ENCODE assay signal across 25 mouse cellular contexts in genomic region chr7:75578647-75579046, GRCm38 (mm10).
DNase-seq lines count a peak whose midpoint lies in the region; ATAC-seq and TF ChIP-seq lines count a peak whose summit lies in the region.
"Had no signal": no experiment of that assay in that cellular context is flagged by ENCODE, and none has a peak within 500 bp of the region (broad histone marks: within the 10 kb centered on the region; RNA-seq: fewer than 3 reads in every experiment).

No protein-coding gene starts in this region.

- H3K9me3 ChIP-seq in liver, postnatal 0 days (ENCODE audit: low read length): no peaks in the 10 kb centered on the region
- H3K9me3 ChIP-seq in forebrain, postnatal 0 days (ENCODE audit: low read length): no peaks in the 10 kb centered on the region
- H3K9me3 ChIP-seq: embryonic facial prominence, embryonic 12.5 days; forebrain, embryonic 12.5 days; forebrain, embryonic 15.5 days; heart, embryonic 10.5 days; heart, embryonic 13.5 days; hindbrain, embryonic 15.5 days; intestine, embryonic 15.5 days had no signal

- H3K27me3 ChIP-seq in liver, postnatal 0 days (ENCODE audit: insufficient read depth, low read length): no peaks in the 10 kb centered on the region
- no peaks in the 10 kb centered on the region for H3K27me3 ChIP-seq in forebrain, postnatal 0 days (ENCODE audit: insufficient read depth, low read length)
- H3K27me3 ChIP-seq: embryonic facial prominence, embryonic 12.5 days; forebrain, embryonic 12.5 days; forebrain, embryonic 15.5 days; heart, embryonic 13.5 days; hindbrain, embryonic 15.5 days; intestine, embryonic 15.5 days had no signal

- WGBS in liver, postnatal 0 days (ENCODE audit: insufficient replicate concordance): 84% methylated on average over 4 of the region's 4 CpGs
- WGBS in forebrain, postnatal 0 days: 90% methylated on average over 4 of the region's 4 CpGs

- no peak for TF ChIP-seq EP300 in liver, postnatal 0 days (IDR thresholded peaks at IDR 0.05; ENCODE audit: low read depth)

- no peak overlapping the region for H3K4me3 ChIP-seq in liver, postnatal 0 days (ENCODE audit: low read depth, low read length)
- H3K4me3 ChIP-seq in forebrain, postnatal 0 days (ENCODE audit: low read depth, low read length): no peak overlapping the region
- H3K4me3 ChIP-seq: embryonic facial prominence, embryonic 12.5 days; erythroblast, embryonic 14.5 days; forebrain, embryonic 12.5 days; forebrain, embryonic 15.5 days; heart, adult 2 months; heart, embryonic 10.5 days; heart, embryonic 13.5 days; hindbrain, embryonic 15.5 days; intestine, embryonic 15.5 days had no signal

- ATAC-seq in CD4-positive, CD25-positive, alpha-beta regulatory T cell, adult 4 months: no peak
- ATAC-seq in liver, postnatal 0 days: no peak
- no peak for ATAC-seq in forebrain, postnatal 0 days
- ATAC-seq: forebrain, embryonic 15.5 days; intestine, embryonic 15.5 days had no signal

- peak; percentile 52 for DNase-seq in CD4-positive, CD25-positive, alpha-beta regulatory T cell, adult 2 months (ENCODE audit: low read depth, low spot score)
- peak; percentile 23 for DNase-seq in induced T-regulatory cell, adult 2 months (ENCODE audit: low read depth)
- DNase-seq in thymus, postnatal 0 days (ENCODE audit: low spot score): peak; percentile 71
- peak; percentile 47 to 67 for DNase-seq in thymus, postnatal 36 days
- DNase-seq in liver, postnatal 0 days: no peak
- DNase-seq in adrenal gland, postnatal 10 days: no peak
- DNase-seq in forebrain, postnatal 0 days: no peak
- DNase-seq: adrenal gland, postnatal 14 days; cerebellum, adult 11 months; cerebellum, adult 2 months; cerebellum, postnatal 14 days; gastrocnemius, postnatal 10 days; gastrocnemius, postnatal 36 days; heart, adult 2 months; heart, postnatal 14 days; heart, postnatal 4 days had no signal

- H3K36me3 ChIP-seq in liver, postnatal 0 days (replicated peaks; ENCODE audit: insufficient read depth, low read length): 0 out of 2 replicates have a peak, but pooled peaks cover 5% of the 10 kb centered on the region
- H3K36me3 ChIP-seq in forebrain, postnatal 0 days (ENCODE audit: insufficient read depth): no peaks in the 10 kb centered on the region
- H3K36me3 ChIP-seq: forebrain, embryonic 15.5 days; hindbrain, embryonic 15.5 days had no signal

- no peak overlapping the region for H3K9ac ChIP-seq in liver, postnatal 0 days (replicated peaks)
- H3K9ac ChIP-seq in forebrain, postnatal 0 days: no peak overlapping the region
- H3K9ac ChIP-seq: embryonic facial prominence, embryonic 12.5 days; forebrain, embryonic 12.5 days; forebrain, embryonic 15.5 days; heart, embryonic 13.5 days; hindbrain, embryonic 15.5 days; intestine, embryonic 15.5 days had no signal

- peaks cover 13% of the 10 kb centered on the region for H3K4me1 ChIP-seq in liver, postnatal 0 days (ENCODE audit: insufficient read depth)
- H3K4me1 ChIP-seq in forebrain, postnatal 0 days (ENCODE audit: insufficient read depth): no peaks in the 10 kb centered on the region
- H3K4me1 ChIP-seq: forebrain, embryonic 12.5 days; forebrain, embryonic 15.5 days had no signal

- H3K27ac ChIP-seq in liver, postnatal 0 days (ENCODE audit: low read depth): no peak overlapping the region
- no peak overlapping the region for H3K27ac ChIP-seq in forebrain, postnatal 0 days (ENCODE audit: low read depth, low read length)
- H3K27ac ChIP-seq: embryonic facial prominence, embryonic 12.5 days; forebrain, embryonic 12.5 days; forebrain, embryonic 15.5 days; heart, adult 2 months; heart, embryonic 10.5 days; heart, embryonic 13.5 days; hindbrain, embryonic 15.5 days; intestine, embryonic 15.5 days had no signal

- H3K4me2 ChIP-seq in liver, postnatal 0 days (ENCODE audit: low read depth, low read length): no peak overlapping the region
- no peak overlapping the region for H3K4me2 ChIP-seq in forebrain, postnatal 0 days (ENCODE audit: low read depth)
- H3K4me2 ChIP-seq: embryonic facial prominence, embryonic 12.5 days; forebrain, embryonic 12.5 days; forebrain, embryonic 15.5 days; heart, embryonic 13.5 days; hindbrain, embryonic 15.5 days; intestine, embryonic 15.5 days had no signal

- no peak for TF ChIP-seq CTCF in liver, postnatal 0 days (IDR thresholded peaks at IDR 0.05; ENCODE audit: low read depth)
- no peak for TF ChIP-seq CTCF in forebrain, postnatal 0 days (IDR thresholded peaks at IDR 0.05; ENCODE audit: low read depth)

Comparison
In these comparisons a context has a peak if more than half of its experiments do, and no peak if none do; other contexts are left out.
1. DNase-seq: peak in CD4-positive, CD25-positive, alpha-beta regulatory T cell, adult 2 months (single experiment), induced T-regulatory cell, adult 2 months (single experiment), thymus, postnatal 0 days (single experiment) and thymus, postnatal 36 days (2 of 2); none in liver, postnatal 0 days (single experiment), adrenal gland, postnatal 10 days (single experiment) and forebrain, postnatal 0 days (single experiment).